Mouse (Mus musculus) left cerebral cortex, postnatal 36 days (tissue): ENCODE results near the gene Midn. TPM values are rescaled to one million over a fixed set of nuclear protein-coding genes. Genes with fewer than 3 reads are reported as not detected.

Experiments used
- DNase-seq, 2 experiments: peaks; one replicate each; pipeline ENCODE4 v3.0.0; 2021 to 2022; ENCODE audit warnings: low spot score in 2 of 2, mixed read lengths in 1 of 2
- intact Hi-C: fragments of 180-260 bp; cut with DNase I; formaldehyde crosslinking; loops from one replicate; pipeline ENCODE4 v1.15.1; 2025
- total RNA-seq, 2 experiments: library from RNA; stranded (reverse); gene quantifications; 2 replicates each; pipeline ENCODE4 v1.2.3; 2021

Midn gene
- total RNA-seq, 2 experiments from 2014 or later, result 76.2 to 78.8 TPM

- intact Hi-C loops, result no loop called here
- peak; percentile 48 to 71 for DNase-seq
These were observed 31.3 kb downstream of the Midn start, which contains the start of gene Efna2 for GRCm38 (mm10) chr10:80179068-80180051. Gene Efna2, plus strand, starts transcription at chr10:80179482.

GRCm38 (mm10) chr10:80180288-80180687, 32.2 kb downstream of the Midn start:
- intact Hi-C loops, result no loop called here
- DNase-seq, result no peak

GRCm38 (mm10) chr10:80180823-80181222, 32.8 kb downstream of the Midn start:
- no peak for DNase-seq
- intact Hi-C loops, result no loop called here

- DNase-seq, result no peak
- intact Hi-C loops, result no loop called here
These were observed 34.5 kb downstream of the Midn start for GRCm38 (mm10) chr10:80182547-80182946.

GRCm38 (mm10) chr10:80186649-80187048, 38.6 kb downstream of the Midn start:
- no peak for DNase-seq
- intact Hi-C loops, result no loop called here

- intact Hi-C loops, result no loop called here
- no peak for DNase-seq
These were observed 39.7 kb downstream of the Midn start for GRCm38 (mm10) chr10:80187739-80188138.

- no peak for DNase-seq
- intact Hi-C loops, result no loop called here
These were observed 40.5 kb downstream of the Midn start for GRCm38 (mm10) chr10:80188453-80189024.

GRCm38 (mm10) chr10:80189999-80190398, 41.9 kb downstream of the Midn start:
- intact Hi-C loops, result no loop called here
- DNase-seq, result no peak

GRCm38 (mm10) chr10:80190491-80191051, 42.5 kb downstream of the Midn start:
- DNase-seq, result peak in 1 of 2 experiments; percentile 45
- intact Hi-C loops, result no loop called here

GRCm38 (mm10) chr10:80193976-80194375, 45.9 kb downstream of the Midn start:
- intact Hi-C loops, result no loop called here

GRCm38 (mm10) chr10:80194441-80194840, 46.4 kb downstream of the Midn start:
- intact Hi-C loops, result no loop called here

More at GRCm38 (mm10) chr10:80193976-80194375, 45.9 kb downstream of the Midn start:
- no peak for DNase-seq

GRCm38 (mm10) chr10:80196167-80196566, 48.1 kb downstream of the Midn start:
- intact Hi-C loops, result no loop called here
- DNase-seq, result no peak

More at GRCm38 (mm10) chr10:80194441-80194840, 46.4 kb downstream of the Midn start:
- DNase-seq, result no peak

- intact Hi-C loops, result no loop called here
- no peak for DNase-seq
These were observed 48.9 kb downstream of the Midn start for GRCm38 (mm10) chr10:80196778-80197581.

GRCm38 (mm10) chr10:80199440-80200008, 51.5 kb downstream of the Midn start:
- peak in 1 of 2 experiments; percentile 59 for DNase-seq
- intact Hi-C loops, result no loop called here

GRCm38 (mm10) chr10:80200485-80200884, 52.4 kb downstream of the Midn start:
- intact Hi-C loops, result no loop called here
- DNase-seq, result no peak

- intact Hi-C loops, result no loop called here
These were observed 56.0 kb downstream of the Midn start for GRCm38 (mm10) chr10:80204055-80204454.

GRCm38 (mm10) chr10:80207201-80207600, 59.1 kb downstream of the Midn start:
- no peak for DNase-seq
- intact Hi-C loops, result no loop called here

More at GRCm38 (mm10) chr10:80204055-80204454, 56.0 kb downstream of the Midn start:
- no peak for DNase-seq

GRCm38 (mm10) chr10:80207676-80208075, 59.6 kb downstream of the Midn start:
- intact Hi-C loops, result no loop called here
- DNase-seq, result no peak
